Mouse (Mus musculus) neural tube, embryonic 14.5 days (tissue): ENCODE measurements around the gene Atl1. TPM values are rescaled to one million over a fixed set of nuclear protein-coding genes. Genes with fewer than 3 reads are reported as not detected.

ENCODE experiments used
- ATAC-seq: fragments of 200-750 bp; cut with Nextera tagmentation; 2 replicates; pipeline ENCODE4 v1.8.0; 2017; ENCODE audit warnings: low read depth, mild to moderate bottlenecking, moderate TSS enrichment, moderate library complexity
- H3K27ac ChIP-seq: fragments of 300-500 bp; sonication (generic); 2 replicates; pipeline ENCODE4 v1.5.1; 2014; ENCODE audit warnings: low read depth, mild to moderate bottlenecking, control low read depth, low read length, moderate library complexity, mixed read lengths
- H3K27me3 ChIP-seq: fragments of 300-500 bp; sonication (generic); 2 replicates; pipeline ENCODE4 v1.6.1; 2014; ENCODE audit warnings: low read length; ENCODE audit not compliant: control insufficient read depth, insufficient read depth
- H3K36me3 ChIP-seq: fragments of 300-500 bp; sonication (generic); 2 replicates; pipeline ENCODE4 v1.6.1; 2014; ENCODE audit warnings: low read length, mixed read lengths; ENCODE audit not compliant: control insufficient read depth, insufficient read depth
- H3K4me1 ChIP-seq: fragments of 300-500 bp; sonication (generic); 2 replicates; pipeline ENCODE4 v1.6.1; 2014; ENCODE audit warnings: low read length; ENCODE audit not compliant: control insufficient read depth, insufficient read depth
- H3K4me2 ChIP-seq: fragments of 300-500 bp; sonication (generic); 2 replicates; pipeline ENCODE4 v1.6.1; 2014; ENCODE audit warnings: mild to moderate bottlenecking, low read depth, low read length, control low read depth
- H3K4me3 ChIP-seq: fragments of 300-500 bp; sonication (generic); 2 replicates; pipeline ENCODE4 v1.5.1; 2014; ENCODE audit warnings: low read depth, low read length, control low read depth, mixed read lengths
- H3K9ac ChIP-seq: fragments of 300-500 bp; sonication (generic); replicated peaks from 2 replicates; pipeline ENCODE4 v1.6.1; 2014; ENCODE audit warnings: low read depth, mild to moderate bottlenecking, control low read depth, low read length, mixed read lengths
- H3K9me3 ChIP-seq: fragments of 300-500 bp; sonication (generic); 2 replicates; pipeline ENCODE4 v1.6.1; 2016; ENCODE audit warnings: low read length; ENCODE audit not compliant: control insufficient read depth
- WGBS: fragments of 180-500 bp; shearing (Covaris S2); extraction: QIAGEN DNeasy Blood & Tissue Kit; methylation state at CpG from one replicate; pipeline ENCODE4 v1.1.7; 2014; 5-methylcytosine and 5-hydroxymethylcytosine counted together
- polyA plus RNA-seq: library from polyadenylated mRNA; unstranded; fragments of >200 nt; fragmentation: Nextera tagmentation; extraction: Ambion mirVana; gene quantifications from 2 replicates; pipeline ENCODE4 v1.2.1, GENCODE M21; 2014

Gene Atl1
- polyA plus RNA-seq, 1 experiment from 2014 or later: 166 TPM

DNA sequence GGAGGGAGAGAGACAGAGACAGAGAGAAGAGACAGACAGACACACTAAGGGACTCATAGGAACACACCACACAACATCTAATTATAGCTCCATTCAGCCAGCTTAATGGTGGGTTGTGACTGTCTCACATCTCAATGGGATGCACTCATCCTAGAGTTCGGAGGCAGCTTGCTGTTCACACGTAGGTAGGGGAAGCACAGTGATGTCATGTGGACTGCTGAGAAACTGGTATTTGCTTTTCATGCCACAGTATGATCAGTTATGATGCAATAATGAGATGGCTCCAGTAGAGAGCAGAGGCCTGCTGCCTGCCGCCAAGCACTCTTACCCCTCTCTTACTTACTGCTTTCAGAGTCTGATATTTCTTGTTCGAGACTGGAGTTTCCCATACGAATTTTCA, 53.4 kb downstream of the Atl1 start:
- no peak overlapping the region for H3K4me3 ChIP-seq
- H3K27me3 ChIP-seq: no peaks in the 10 kb centered on the region
- H3K9me3 ChIP-seq: no peaks in the 10 kb centered on the region
- peaks cover 10% of the 10 kb centered on the region; the same call in 1 of the 2 replicates for H3K36me3 ChIP-seq
- H3K4me1 ChIP-seq: no peaks in the 10 kb centered on the region
- 89% methylated on average over 5 of the region's 5 CpGs for WGBS
- H3K4me2 ChIP-seq: no peak overlapping the region
- H3K27ac ChIP-seq: no peak overlapping the region
- no peak overlapping the region for H3K9ac ChIP-seq
- ATAC-seq: no peak

- Histone ChIP-seq H3K36me3 (peaks cover 10% of the 10 kb centered on the region; the same call in 1 of the 2 replicates), H3K27ac (no peak overlapping the region), H3K4me3 (no peak overlapping the region), H3K4me1 (no peaks in the 10 kb centered on the region), H3K9me3 (no peaks in the 10 kb centered on the region), H3K4me2 (no peak overlapping the region), H3K9ac (no peak overlapping the region), H3K27me3 (no peaks in the 10 kb centered on the region)
- 84% methylated on average over 3 of the region's 3 CpGs for WGBS
- no peak for ATAC-seq
These were observed 55.1 kb downstream of the Atl1 start for GRCm38 (mm10) chr12:69947502-69947901.

- Histone ChIP-seq H3K36me3 (peaks cover 34% of the 10 kb centered on the region), H3K4me1 (no peaks in the 10 kb centered on the region), H3K4me2 (no peak overlapping the region), H3K27ac (no peak overlapping the region), H3K9me3 (no peaks in the 10 kb centered on the region), H3K4me3 (no peak overlapping the region), H3K9ac (no peak overlapping the region), H3K27me3 (no peaks in the 10 kb centered on the region)
- no peak for ATAC-seq
- WGBS: 95% methylated on average over 2 of the region's 2 CpGs
These were observed 65.0 kb downstream of the Atl1 start for GRCm38 (mm10) chr12:69957378-69957777.

- H3K4me1 ChIP-seq: no peaks in the 10 kb centered on the region
- H3K27me3 ChIP-seq: no peaks in the 10 kb centered on the region
- ATAC-seq: no peak
- 64% methylated on average over 4 of the region's 4 CpGs for WGBS
- peaks cover 53% of the 10 kb centered on the region for H3K36me3 ChIP-seq
- no peak overlapping the region for H3K9ac ChIP-seq
- H3K4me3 ChIP-seq: no peak overlapping the region
- no peaks in the 10 kb centered on the region for H3K9me3 ChIP-seq
- H3K4me2 ChIP-seq: no peak overlapping the region
- no peak overlapping the region for H3K27ac ChIP-seq
These were observed 70.1 kb downstream of the Atl1 start for GRCm38 (mm10) chr12:69962468-69962867.

DNA sequence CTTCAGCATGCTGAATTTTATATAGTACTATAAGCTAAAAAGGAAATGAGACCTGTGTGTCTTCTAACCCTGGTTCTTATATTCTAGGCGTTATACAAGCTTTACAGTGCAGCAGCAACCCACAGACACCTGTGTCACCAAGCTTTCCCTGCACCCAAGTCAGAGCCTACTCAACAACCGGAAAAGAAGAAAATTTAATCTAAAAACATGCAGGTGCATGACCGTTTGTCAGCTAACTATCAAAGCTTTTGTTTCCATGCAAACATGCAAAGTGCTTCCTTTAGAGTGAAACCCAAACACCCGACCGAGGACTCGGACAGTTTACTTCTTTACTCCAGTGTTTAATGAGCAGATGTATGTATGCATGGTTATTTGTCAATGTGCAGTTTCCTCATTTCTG, 70.7 kb downstream of the Atl1 start:
- H3K9me3 ChIP-seq: no peaks in the 10 kb centered on the region
- no peak for ATAC-seq
- no peak overlapping the region for H3K4me2 ChIP-seq
- H3K27ac ChIP-seq: no peak overlapping the region
- H3K4me1 ChIP-seq: no peaks in the 10 kb centered on the region
- peaks cover 55% of the 10 kb centered on the region for H3K36me3 ChIP-seq
- 90% methylated on average over 6 of the region's 6 CpGs for WGBS
- no peak overlapping the region for H3K4me3 ChIP-seq
- H3K27me3 ChIP-seq: no peaks in the 10 kb centered on the region
- H3K9ac ChIP-seq: no peak overlapping the region

GRCm38 (mm10) chr12:69965644-69966043, 73.2 kb downstream of the Atl1 start:
- H3K36me3 ChIP-seq: peaks cover 45% of the 10 kb centered on the region
- H3K9me3 ChIP-seq: no peaks in the 10 kb centered on the region
- ATAC-seq: no peak
- 92% methylated on average over 3 of the region's 3 CpGs for WGBS
- no peaks in the 10 kb centered on the region for H3K27me3 ChIP-seq
- H3K4me2 ChIP-seq: no peak overlapping the region
- H3K9ac ChIP-seq: no peak overlapping the region
- no peak overlapping the region for H3K27ac ChIP-seq
- H3K4me3 ChIP-seq: no peak overlapping the region
- no peaks in the 10 kb centered on the region for H3K4me1 ChIP-seq

- 92% methylated on average over 5 of the region's 5 CpGs for WGBS
These were observed 73.7 kb downstream of the Atl1 start for GRCm38 (mm10) chr12:69966071-69966470.

GRCm38 (mm10) chr12:69967112-69967511, 74.7 kb downstream of the Atl1 start:
- no peaks in the 10 kb centered on the region for H3K9me3 ChIP-seq
- H3K36me3 ChIP-seq: peaks cover 37% of the 10 kb centered on the region
- H3K4me1 ChIP-seq: no peaks in the 10 kb centered on the region
- no peak overlapping the region for H3K27ac ChIP-seq
- 92% methylated on average over 6 of the region's 6 CpGs for WGBS
- no peak overlapping the region for H3K4me3 ChIP-seq
- H3K27me3 ChIP-seq: no peaks in the 10 kb centered on the region
- H3K9ac ChIP-seq: no peak overlapping the region
- no peak for ATAC-seq
- H3K4me2 ChIP-seq: no peak overlapping the region

More at GRCm38 (mm10) chr12:69966071-69966470, 73.7 kb downstream of the Atl1 start:
- Histone ChIP-seq H3K27me3 (no peaks in the 10 kb centered on the region), H3K4me2 (no peak overlapping the region), H3K36me3 (peaks cover 45% of the 10 kb centered on the region), H3K9me3 (no peaks in the 10 kb centered on the region), H3K4me3 (no peak overlapping the region), H3K27ac (no peak overlapping the region), H3K4me1 (no peaks in the 10 kb centered on the region), H3K9ac (no peak overlapping the region)
- no peak for ATAC-seq

- no peak overlapping the region for H3K27ac ChIP-seq
- H3K36me3 ChIP-seq: peaks cover 30% of the 10 kb centered on the region
- H3K4me2 ChIP-seq: no peak overlapping the region
- H3K4me1 ChIP-seq: no peaks in the 10 kb centered on the region
- no peaks in the 10 kb centered on the region for H3K9me3 ChIP-seq
- H3K27me3 ChIP-seq: no peaks in the 10 kb centered on the region
- H3K4me3 ChIP-seq: no peak overlapping the region
- no peak for ATAC-seq
- no peak overlapping the region for H3K9ac ChIP-seq
- WGBS: 87% methylated on average over 5 of the region's 5 CpGs
These were observed 75.7 kb downstream of the Atl1 start for GRCm38 (mm10) chr12:69968154-69968553.

DNA sequence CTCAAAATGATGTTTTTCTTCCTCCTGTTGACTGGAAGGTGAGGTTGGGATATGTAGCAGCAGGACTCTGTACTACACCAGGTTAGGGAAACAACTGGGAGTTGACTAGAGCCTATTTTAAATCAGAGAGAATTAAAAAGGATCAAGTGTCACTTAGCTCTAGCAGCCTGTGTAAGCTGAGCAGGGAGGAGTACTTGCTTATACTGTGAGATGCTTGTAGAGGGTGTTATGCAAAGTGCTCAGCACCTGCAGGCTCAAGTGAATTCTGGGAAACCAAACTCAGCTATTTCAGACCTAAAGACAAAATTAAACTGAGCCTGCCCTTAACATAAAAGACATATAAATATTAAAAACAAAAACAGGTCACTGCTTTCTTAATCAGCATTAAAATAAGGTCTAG, 81.3 kb downstream of the Atl1 start:
- no peaks in the 10 kb centered on the region for H3K9me3 ChIP-seq

More for the DNA sequence above, 81.3 kb downstream of the Atl1 start:
- Histone ChIP-seq H3K36me3 (peaks cover 3% of the 10 kb centered on the region; the same call in 1 of the 2 replicates), H3K4me1 (peaks cover 4% of the 10 kb centered on the region; the same call in 1 of the 2 replicates), H3K4me3 (no peak overlapping the region), H3K27ac (no peak overlapping the region), H3K27me3 (no peaks in the 10 kb centered on the region), H3K4me2 (no peak overlapping the region), H3K9ac (no peak overlapping the region)
- ATAC-seq: no peak
